ENCODE assay signal across 9 mouse cellular contexts in the genomic region with DNA sequence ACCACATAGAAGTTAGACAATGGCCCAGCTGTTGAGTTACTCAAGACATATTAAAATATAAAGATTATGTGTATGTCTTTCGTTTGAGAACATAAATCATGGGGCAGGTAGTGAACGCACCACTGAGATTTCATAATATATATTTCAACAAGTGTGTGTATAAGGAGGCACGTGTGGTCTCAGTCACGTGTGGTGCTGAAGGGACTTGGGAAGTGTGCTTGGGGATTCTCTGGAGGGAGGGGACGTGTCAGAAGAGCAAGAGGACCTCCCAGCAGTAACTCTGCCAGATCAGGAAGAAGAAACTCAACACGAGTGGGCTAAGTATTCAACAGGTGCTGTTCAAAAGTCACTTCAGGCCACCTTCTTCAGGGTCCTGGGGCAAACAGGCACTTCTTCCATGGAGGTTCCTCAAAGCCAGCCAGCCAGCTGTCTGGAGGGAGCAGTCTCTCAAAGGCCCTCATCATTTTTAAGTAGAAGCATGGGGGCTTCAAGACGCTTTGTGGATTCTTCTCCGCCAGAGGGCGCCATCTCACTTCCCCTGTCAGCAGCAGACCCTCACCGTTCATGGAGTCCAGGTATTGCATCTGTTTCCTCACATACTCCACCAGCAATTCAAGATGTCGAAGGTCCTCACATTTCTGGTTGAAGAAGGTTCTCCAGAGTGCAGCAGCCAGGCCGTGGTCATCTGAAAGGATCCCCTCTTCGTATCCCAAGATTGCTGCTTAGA.
DNase-seq lines count a peak whose midpoint lies in the region; ATAC-seq and TF ChIP-seq lines count a peak whose summit lies in the region.
"Had no signal": no experiment of that assay in that cellular context is flagged by ENCODE, and none has a peak within 500 bp of the region (broad histone marks: within the 10 kb centered on the region; RNA-seq: fewer than 3 reads in every experiment).

No protein-coding gene starts in this region.

- H3K27ac ChIP-seq in hindbrain, postnatal 0 days = no peak overlapping the region

- no peaks in the 10 kb centered on the region for H3K4me1 ChIP-seq in hindbrain, postnatal 0 days (ENCODE audit: insufficient read depth, low read length)

- no peak for ATAC-seq in hindbrain, postnatal 0 days

- H3K9me3 ChIP-seq in hindbrain, postnatal 0 days (ENCODE audit: low read length) = no peaks in the 10 kb centered on the region

- no peak overlapping the region for H3K9ac ChIP-seq in hindbrain, postnatal 0 days (replicated peaks; ENCODE audit: low read length)

- no peaks in the 10 kb centered on the region for H3K27me3 ChIP-seq in hindbrain, postnatal 0 days (ENCODE audit: insufficient read depth, low read length)

- intact Hi-C loops in gastrocnemius, postnatal 36 days (cut with DNase I) = no loop called here

- WGBS in hindbrain, postnatal 0 days = 51% methylated on average over 13 of the region's 13 CpGs

- peak; percentile 64 for TF ChIP-seq CTCF in hindbrain, postnatal 0 days (IDR thresholded peaks at IDR 0.05; ENCODE audit: low read depth)

- H3K36me3 ChIP-seq in hindbrain, postnatal 0 days (ENCODE audit: insufficient read depth, low read length) = no peaks in the 10 kb centered on the region

- H3K4me3 ChIP-seq in hindbrain, postnatal 0 days (ENCODE audit: low read length) = no peak overlapping the region
- H3K4me3 ChIP-seq: myocyte had no signal

- DNase-seq in adrenal gland, adult (ENCODE audit: inconsistent age in 2 of 2, low spot score in 1 of 2) = peak; percentile 19 to 60
- no peak for DNase-seq in adrenal gland, adult 8-10 months
- peak; percentile 15 to 37 for DNase-seq in layer of hippocampus, postnatal 10 days (ENCODE audit: low spot score in 2 of 2)
- DNase-seq in layer of hippocampus, adult 9-11 months = no peak
- DNase-seq in adrenal gland, adult 2 months = peak; percentile 9
- peak; percentile 43 for DNase-seq in hindbrain, postnatal 0 days (ENCODE audit: low spot score)
- DNase-seq in naive thymus-derived CD4-positive, alpha-beta T cell, adult 2 months (ENCODE audit: low read depth) = peak; percentile 56
- DNase-seq in gastrocnemius, postnatal 36 days = no peak

- H3K4me2 ChIP-seq in hindbrain, postnatal 0 days (ENCODE audit: low read depth, low read length) = no peak overlapping the region

Comparison
In these comparisons a context has a peak if more than half of its experiments do, and no peak if none do; other contexts are left out.
1. DNase-seq: peak in adrenal gland, adult (2 of 2), layer of hippocampus, postnatal 10 days (2 of 2), adrenal gland, adult 2 months (single experiment), hindbrain, postnatal 0 days (single experiment) and naive thymus-derived CD4-positive, alpha-beta T cell, adult 2 months (single experiment); none in adrenal gland, adult 8-10 months (single experiment), layer of hippocampus, adult 9-11 months (single experiment) and gastrocnemius, postnatal 36 days (0 of 2).